Mouse (Mus musculus) intestine, postnatal 0 days (tissue): Measurements from ENCODE around the gene Atr. TPM values are rescaled to one million over a fixed set of nuclear protein-coding genes. Genes with fewer than 3 reads are reported as not detected.

Experiments
- ATAC-seq: fragments of 200-750 bp; cut with Nextera tagmentation; 2 replicates; pipeline ENCODE4 v1.8.0; 2017; ENCODE audit warnings: mild to moderate bottlenecking, moderate TSS enrichment, moderate library complexity
- H3K27ac ChIP-seq: fragments of 300-500 bp; sonication (generic); 2 replicates; pipeline ENCODE4 v1.5.1; 2014; ENCODE audit warnings: mild to moderate bottlenecking, low read depth, low read length, moderate library complexity
- H3K27me3 ChIP-seq: fragments of 300-500 bp; sonication (generic); replicated peaks from 2 replicates; pipeline ENCODE4 v1.6.1; 2014; ENCODE audit warnings: low read length, mixed read lengths; ENCODE audit not compliant: control insufficient read depth, insufficient read depth
- H3K36me3 ChIP-seq: fragments of 300-500 bp; sonication (generic); 2 replicates; pipeline ENCODE4 v1.6.1; 2014; ENCODE audit warnings: mild to moderate bottlenecking, moderate library complexity; ENCODE audit not compliant: control insufficient read depth, insufficient read depth
- H3K4me1 ChIP-seq: fragments of 300-500 bp; sonication (generic); replicated peaks from 2 replicates; pipeline ENCODE4 v1.6.1; 2014; ENCODE audit warnings: antibody characterized with exemption, low read length, mixed read lengths; ENCODE audit not compliant: control insufficient read depth, insufficient read depth
- H3K4me2 ChIP-seq: fragments of 300-500 bp; sonication (generic); replicated peaks from 2 replicates; pipeline ENCODE4 v1.6.1; 2014; ENCODE audit warnings: low read depth, mild to moderate bottlenecking, moderate library complexity
- H3K4me3 ChIP-seq: fragments of 300-500 bp; sonication (generic); 2 replicates; pipeline ENCODE4 v1.5.1; 2014; ENCODE audit warnings: low read depth, low read length
- H3K9ac ChIP-seq: fragments of 300-500 bp; sonication (generic); 2 replicates; pipeline ENCODE4 v1.6.1; 2014; ENCODE audit warnings: mild to moderate bottlenecking, low read depth, low read length
- H3K9me3 ChIP-seq: fragments of 300-500 bp; sonication (generic); 2 replicates; pipeline ENCODE4 v1.6.1; 2016; ENCODE audit warnings: mixed run types; ENCODE audit not compliant: control insufficient read depth
- CTCF ChIP-seq: sonication (generic); IDR thresholded peaks from 2 replicates; pipeline ENCODE4 v1.5.1; 2016; ENCODE audit warnings: low read depth, mild to moderate bottlenecking, control low read depth, antibody characterized with exemption, moderate library complexity
- WGBS: fragments of 180-500 bp; shearing (Covaris S2); extraction: QIAGEN DNeasy Blood & Tissue Kit; methylation state at CpG from one replicate; pipeline ENCODE4 v1.1.7; 2014; 5-methylcytosine and 5-hydroxymethylcytosine counted together
- polyA plus RNA-seq: library from polyadenylated mRNA; unstranded; fragments of >200 nt; fragmentation: Nextera tagmentation; extraction: Ambion mirVana; gene quantifications from 2 replicates; pipeline ENCODE4 v1.2.1, GENCODE M21; 2015

Atr gene
- polyA plus RNA-seq, 1 experiment from 2014 or later: 4.3 TPM

GRCm38 (mm10) chr9:95959732-95960428 is 102.5 kb downstream of the Atr start:
- Histone ChIP-seq H3K4me2 (no peak overlapping the region), H3K9ac (no peak overlapping the region), H3K36me3 (0 out of 2 replicates have a peak, but pooled peaks cover 10% of the 10 kb centered on the region), H3K4me1 (no peaks in the 10 kb centered on the region), H3K27me3 (no peaks in the 10 kb centered on the region), H3K4me3 (no peak overlapping the region), H3K9me3 (no peaks in the 10 kb centered on the region), H3K27ac (peak overlapping the region; percentile 62)
- ATAC-seq: peak; percentile 75
- 57% methylated on average over 3 of the region's 3 CpGs for WGBS
- TF ChIP-seq CTCF: no peak

- no peaks in the 10 kb centered on the region for H3K27me3 ChIP-seq
- no peak for ATAC-seq
- no peak overlapping the region for H3K4me3 ChIP-seq
- no peaks in the 10 kb centered on the region for H3K9me3 ChIP-seq
- no peak overlapping the region for H3K9ac ChIP-seq
- no peaks in the 10 kb centered on the region for H3K4me1 ChIP-seq
- TF ChIP-seq CTCF: no peak
- peaks cover 19% of the 10 kb centered on the region; the same call in 1 of the 2 replicates for H3K36me3 ChIP-seq
- no peak overlapping the region for H3K4me2 ChIP-seq
- no peak overlapping the region for H3K27ac ChIP-seq
Observed at GRCm38 (mm10) chr9:95961058-95961457, 103.7 kb downstream of the Atr start.

- no peak for ATAC-seq
- TF ChIP-seq CTCF: no peak
- no peak overlapping the region for H3K4me2 ChIP-seq
- no peaks in the 10 kb centered on the region for H3K27me3 ChIP-seq
- H3K27ac ChIP-seq: no peak overlapping the region
- no peak overlapping the region for H3K9ac ChIP-seq
- peaks cover 25% of the 10 kb centered on the region for H3K36me3 ChIP-seq
- no peaks in the 10 kb centered on the region for H3K4me1 ChIP-seq
- no peaks in the 10 kb centered on the region for H3K9me3 ChIP-seq
- 95% methylated on average over 13 of the region's 13 CpGs for WGBS
- no peak overlapping the region for H3K4me3 ChIP-seq
Observed at GRCm38 (mm10) chr9:95964037-95964436, 106.6 kb downstream of the Atr start.

- WGBS: 79% methylated on average over 2 of the region's 2 CpGs
- H3K4me1 ChIP-seq: no peaks in the 10 kb centered on the region
- H3K36me3 ChIP-seq: peaks cover 65% of the 10 kb centered on the region
- no peaks in the 10 kb centered on the region for H3K9me3 ChIP-seq
- no peak for ATAC-seq
- H3K27ac ChIP-seq: no peak overlapping the region
- H3K4me2 ChIP-seq: no peak overlapping the region
- no peak overlapping the region for H3K4me3 ChIP-seq
- no peak overlapping the region for H3K9ac ChIP-seq
- no peaks in the 10 kb centered on the region for H3K27me3 ChIP-seq
- TF ChIP-seq CTCF: no peak
Observed at GRCm38 (mm10) chr9:95978279-95978678, 120.9 kb downstream of the Atr start.

GRCm38 (mm10) chr9:95979896-95980295 is 122.5 kb downstream of the Atr start:
- Histone ChIP-seq H3K4me1 (no peaks in the 10 kb centered on the region), H3K9me3 (no peaks in the 10 kb centered on the region), H3K27ac (no peak overlapping the region), H3K36me3 (peaks cover 70% of the 10 kb centered on the region), H3K9ac (no peak overlapping the region), H3K4me3 (no peak overlapping the region), H3K27me3 (no peaks in the 10 kb centered on the region), H3K4me2 (no peak overlapping the region)
- TF ChIP-seq CTCF: no peak
- ATAC-seq: no peak
- 89% methylated on average over 6 of the region's 6 CpGs for WGBS

GRCm38 (mm10) chr9:95992255-95992654 is 134.9 kb downstream of the Atr start:
- no peaks in the 10 kb centered on the region for H3K9me3 ChIP-seq
- peak; percentile 47 for TF ChIP-seq CTCF
- no peak overlapping the region for H3K4me2 ChIP-seq
- peaks cover 58% of the 10 kb centered on the region for H3K36me3 ChIP-seq
- H3K9ac ChIP-seq: no peak overlapping the region
- no peak overlapping the region for H3K27ac ChIP-seq
- H3K4me3 ChIP-seq: no peak overlapping the region
- WGBS: over 99% methylated on average over 2 of the region's 2 CpGs
- ATAC-seq: no peak
- H3K27me3 ChIP-seq: no peaks in the 10 kb centered on the region
- no peaks in the 10 kb centered on the region for H3K4me1 ChIP-seq

Other genes starting within 250 kb of the Atr start
- 0.16 and 0.43 TPM in 2 replicates for gene Pcolce2, start 220.0 kb upstream of the Atr start, polyA plus RNA-seq
- 1.8 and 2.0 TPM in 2 replicates for gene Trpc1, start 107.2 kb upstream of the Atr start, polyA plus RNA-seq
- gene Pls1, start 12.3 kb upstream of the Atr start, polyA plus RNA-seq: 512 and 547 TPM in 2 replicates
- 7.4 and 10.0 TPM in 2 replicates for gene Xrn1, start 97.2 kb downstream of the Atr start, polyA plus RNA-seq